Mouse (Mus musculus) monocyte, adult 2 months (primary cell): Measurements from ENCODE around the gene Phf21a.

Source experiments
- DNase-seq, 2 experiments: peaks; one replicate each; pipeline ENCODE4 v3.0.0; 2022; ENCODE audit warnings: low spot score in 2 of 2, low read depth in 1 of 2

Gene Phf21a

DNA sequence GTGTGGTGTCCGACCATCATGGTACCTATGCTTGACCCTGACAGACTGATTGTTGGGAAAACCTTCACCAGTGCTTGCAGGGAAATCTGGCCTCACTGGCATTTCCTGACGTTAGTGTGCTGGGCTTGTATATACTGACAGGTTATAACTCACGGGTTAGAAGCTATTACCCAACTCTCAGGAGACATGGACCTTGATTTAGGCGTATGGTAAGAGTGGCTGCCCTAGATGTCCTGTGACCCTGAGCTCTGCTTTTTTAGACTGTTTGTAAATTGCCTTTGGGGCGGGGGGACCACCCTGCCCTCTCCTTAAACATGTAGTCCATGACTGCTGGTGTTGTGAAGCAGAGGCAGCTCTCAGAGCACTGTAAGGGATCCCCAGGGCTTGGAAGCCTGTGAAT lies 257.8 kb downstream of the Phf21a start:
- DNase-seq: no peak

GRCm38 (mm10) chr2:92353402-92353801 lies 260.5 kb downstream of the Phf21a start:
- no peak for DNase-seq

GRCm38 (mm10) chr2:92354224-92354623 lies 261.3 kb downstream of the Phf21a start:
- no peak for DNase-seq

DNA sequence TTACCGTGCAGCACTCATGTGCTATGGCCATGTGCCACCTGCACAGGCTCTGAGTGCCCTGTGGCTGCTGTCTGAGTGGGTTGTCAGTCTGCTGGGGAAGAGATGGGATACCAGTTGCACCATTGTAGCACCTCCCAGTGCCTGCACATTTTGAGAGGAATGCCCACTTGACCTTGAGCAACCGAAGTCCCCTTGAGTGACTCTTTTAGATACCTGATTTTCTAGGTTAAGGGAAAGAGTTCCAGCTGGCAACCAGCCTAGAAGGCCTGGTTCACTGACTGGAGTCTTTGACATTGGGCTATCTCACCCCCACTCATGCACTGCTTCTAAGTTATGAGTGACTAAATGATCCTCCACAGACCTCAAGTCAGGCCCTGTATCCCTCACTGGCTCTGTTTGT lies 266.4 kb downstream of the Phf21a start:
- DNase-seq: no peak

DNA sequence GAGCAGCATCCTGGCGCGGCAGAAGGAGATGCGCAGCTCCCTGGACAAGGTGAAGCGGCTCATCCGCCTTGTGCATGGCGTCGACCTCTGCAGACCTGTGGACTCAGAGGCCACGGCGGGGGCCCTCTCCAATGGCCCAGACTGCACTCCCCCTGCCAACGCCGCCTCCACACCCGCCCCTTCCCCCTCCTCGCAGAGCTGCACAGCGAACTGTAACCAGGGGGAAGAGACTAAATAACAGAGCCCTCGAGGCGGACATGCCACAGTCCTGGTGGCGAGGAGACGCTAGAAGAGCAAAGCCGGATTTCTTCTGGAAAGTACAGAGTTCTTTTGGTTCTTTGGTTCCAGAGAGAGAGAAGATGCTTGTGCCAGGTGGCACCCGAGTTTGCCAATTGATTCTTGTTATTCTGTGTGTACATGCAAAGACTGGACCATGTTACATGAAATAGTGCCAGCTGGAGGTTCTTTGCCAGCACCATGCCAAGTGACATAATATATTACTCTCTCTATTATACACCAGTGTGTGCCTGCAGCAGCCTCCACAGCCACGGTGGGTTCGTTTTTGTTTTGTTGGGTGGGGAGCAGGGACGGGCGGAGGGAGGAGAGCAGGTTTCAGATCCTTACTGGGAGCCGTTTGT lies 267.4 kb downstream of the Phf21a start:
- no peak for DNase-seq

DNA sequence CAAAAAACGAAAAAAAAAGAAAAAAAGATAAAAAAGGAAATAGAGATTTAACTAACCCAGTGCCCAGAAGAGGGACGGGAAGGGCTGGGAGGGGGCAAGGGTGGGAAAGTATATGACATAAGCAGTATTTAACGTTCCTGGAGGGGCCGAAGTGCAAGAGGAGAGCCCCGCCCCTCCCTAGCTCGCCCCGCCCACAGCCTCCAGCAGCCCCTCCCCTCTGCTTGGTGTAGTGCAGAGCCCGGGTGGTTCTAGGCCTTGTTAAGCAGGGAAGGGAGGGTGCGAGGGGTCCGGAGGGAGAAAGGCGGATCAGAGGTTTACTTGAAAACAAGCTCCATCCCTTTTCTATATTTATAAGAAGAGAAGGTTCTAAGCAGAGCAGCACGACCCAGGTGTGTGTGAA lies 268.0 kb downstream of the Phf21a start:
- DNase-seq: no peak

GRCm38 (mm10) chr2:92361795-92362194 lies 268.9 kb downstream of the Phf21a start:
- DNase-seq: no peak

DNA sequence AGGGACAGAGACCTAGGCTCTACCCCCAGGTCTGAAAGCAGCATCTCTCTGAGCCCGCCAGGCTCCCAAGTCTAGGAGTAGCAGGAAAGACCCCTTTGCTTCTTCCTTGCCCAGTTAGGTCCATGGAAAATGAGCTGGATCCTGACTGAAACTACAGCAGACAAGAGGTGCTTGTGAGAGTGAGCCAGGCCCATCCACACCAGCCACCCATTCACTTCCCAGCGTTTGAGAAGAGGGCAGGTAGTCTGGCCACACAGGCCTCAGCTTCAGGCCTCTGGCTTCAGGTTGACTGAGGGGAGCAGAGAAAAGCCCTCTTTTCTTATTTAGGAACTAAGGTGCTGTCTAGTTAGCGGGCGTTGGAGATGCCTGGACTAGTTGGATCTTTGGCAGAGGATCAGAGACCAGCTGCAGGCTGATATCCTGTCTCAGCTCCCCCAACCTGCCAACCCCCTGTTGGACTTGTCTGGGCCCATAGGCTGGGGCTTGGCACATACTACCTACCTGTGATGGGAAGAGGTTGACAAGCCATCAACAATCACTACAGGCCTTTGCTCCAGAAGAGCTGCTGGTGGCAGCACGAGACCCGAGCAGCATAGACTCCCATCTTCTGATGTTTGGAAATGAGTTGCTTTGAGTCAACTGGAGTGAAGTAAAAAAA lies 269.8 kb downstream of the Phf21a start:
- DNase-seq: no peak

DNA sequence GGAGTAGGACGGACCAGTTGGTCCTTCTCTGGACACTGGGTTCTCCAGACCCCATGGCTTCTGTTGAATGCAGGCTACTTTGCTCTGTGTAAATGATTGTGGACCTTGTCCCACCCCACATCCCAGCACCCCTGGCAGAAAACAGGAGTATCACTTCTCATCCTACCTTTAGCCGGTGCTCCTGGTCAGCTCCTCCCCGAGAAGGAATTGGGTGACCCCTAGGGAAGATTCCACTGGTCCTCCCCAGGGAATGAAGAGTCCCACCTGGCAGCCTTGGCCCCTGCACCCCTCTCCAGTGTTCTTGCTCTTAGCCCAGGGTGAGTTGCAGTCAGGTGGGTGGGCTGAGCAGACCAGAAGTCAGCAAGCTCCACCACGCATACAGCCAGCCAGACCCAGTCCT lies 271.2 kb downstream of the Phf21a start:
- no peak for DNase-seq

GRCm38 (mm10) chr2:92365568-92365967 lies 272.7 kb downstream of the Phf21a start:
- DNase-seq: no peak

- no peak for DNase-seq
Observed at GRCm38 (mm10) chr2:92367383-92368029, 274.6 kb downstream of the Phf21a start.

DNA sequence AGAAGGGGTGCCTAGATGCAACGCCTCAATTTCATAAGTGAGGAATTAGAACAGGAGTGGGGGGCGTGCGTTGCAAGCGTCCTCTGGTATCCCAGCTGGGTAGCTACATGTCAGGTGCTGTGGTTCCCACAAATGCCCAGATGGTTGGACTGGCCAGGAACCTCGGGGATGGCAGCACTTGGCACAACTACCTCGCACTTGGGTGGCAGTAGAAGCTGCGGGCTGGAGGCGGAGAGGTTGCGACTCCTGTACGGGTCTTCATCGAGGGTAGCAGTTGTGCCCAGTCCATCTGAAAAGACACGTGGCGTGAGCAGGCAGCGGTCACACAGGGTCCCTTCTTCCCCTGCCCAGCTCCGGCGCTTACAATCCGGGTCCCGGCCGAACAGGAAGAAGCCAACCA lies 277.5 kb downstream of the Phf21a start:
- no peak for DNase-seq

- no peak for DNase-seq
Observed at GRCm38 (mm10) chr2:92370821-92371805, 278.2 kb downstream of the Phf21a start.

- no peak for DNase-seq
Observed at GRCm38 (mm10) chr2:92371971-92372690, 279.2 kb downstream of the Phf21a start.

DNA sequence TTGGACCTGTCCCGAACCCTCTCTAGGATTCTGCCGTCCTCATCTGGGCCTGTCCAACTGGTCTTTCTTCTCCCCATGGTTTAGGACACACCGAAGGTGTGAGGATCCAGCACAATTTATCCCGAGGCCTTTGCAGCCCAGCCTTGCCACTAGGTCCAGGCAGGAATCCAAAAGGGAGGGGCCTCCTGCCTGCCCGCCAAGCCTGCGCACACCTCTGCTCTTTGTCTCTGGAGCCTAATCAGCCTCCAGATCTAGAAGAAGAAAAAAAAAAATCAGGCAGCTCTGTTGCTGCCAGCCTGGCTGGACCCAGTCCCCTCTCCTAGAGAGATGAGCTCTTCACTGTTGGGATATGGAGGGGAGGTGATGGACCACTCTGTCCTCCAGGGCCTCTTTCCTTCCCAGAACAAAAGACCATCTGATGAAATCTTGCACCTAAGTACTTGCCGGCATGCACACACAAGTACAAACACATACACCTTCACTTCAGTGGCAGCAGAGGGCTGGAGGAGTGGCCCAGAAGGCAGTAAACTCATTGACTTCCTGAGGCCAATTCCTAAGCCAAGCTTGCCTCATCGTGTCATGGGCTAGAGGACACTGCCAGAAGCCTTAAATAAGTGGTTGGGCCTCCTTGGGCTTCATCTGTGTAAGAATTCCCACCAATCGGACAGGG lies 280.0 kb downstream of the Phf21a start:
- no peak for DNase-seq

GRCm38 (mm10) chr2:92373437-92373813 lies 280.5 kb downstream of the Phf21a start:
- DNase-seq: no peak

DNA sequence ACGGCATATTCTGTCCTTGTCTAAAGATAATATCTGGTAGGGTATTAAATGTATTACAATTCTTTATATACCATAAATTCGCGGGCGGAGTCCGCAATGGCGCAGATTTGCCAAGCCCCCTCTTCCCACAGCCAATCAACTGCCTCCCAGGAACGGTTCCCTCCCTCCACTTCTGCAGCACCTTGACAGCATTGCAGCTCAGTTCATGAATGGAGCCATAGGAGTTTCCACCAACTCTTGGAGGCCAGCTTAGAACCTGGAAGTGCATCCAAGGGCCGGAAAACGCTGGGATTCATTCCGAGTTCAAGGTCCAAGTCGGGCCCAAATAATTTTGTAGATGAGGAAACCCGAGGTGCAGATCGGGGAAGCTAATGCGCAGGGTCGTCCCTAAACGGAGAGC lies 281.6 kb downstream of the Phf21a start, which contains the start of the genes Pex16 and Large2:
TSS of gene Pex16 (plus strand) at position 163 of the 400 bp plus-strand sequence.
TSS of gene Large2 (minus strand) at position 356 of the 400 bp plus-strand sequence.
- no peak for DNase-seq

- DNase-seq: peak; percentile 94 to 97
Observed at GRCm38 (mm10) chr2:92375099-92375623, 282.2 kb downstream of the Phf21a start.

DNA sequence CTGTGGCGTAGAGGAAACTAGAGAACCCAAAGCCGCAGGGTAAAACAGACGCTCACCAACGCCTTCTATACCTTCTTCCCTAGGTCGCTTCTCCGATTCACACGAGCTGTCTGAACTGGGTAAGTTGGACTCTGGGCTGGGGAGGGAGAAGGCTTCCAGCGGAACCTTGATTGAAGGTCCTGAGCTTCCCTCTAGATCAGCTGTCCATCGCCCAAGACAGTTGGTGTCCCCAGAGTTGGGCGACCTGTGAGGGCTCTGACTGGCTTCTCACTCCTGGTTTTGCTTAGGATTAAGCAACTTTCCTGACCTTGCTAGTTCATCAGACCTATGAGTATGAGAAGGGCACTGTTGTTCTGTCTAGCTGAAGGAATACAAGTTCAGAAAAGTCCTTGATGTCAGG lies 282.9 kb downstream of the Phf21a start:
- no peak for DNase-seq

DNA sequence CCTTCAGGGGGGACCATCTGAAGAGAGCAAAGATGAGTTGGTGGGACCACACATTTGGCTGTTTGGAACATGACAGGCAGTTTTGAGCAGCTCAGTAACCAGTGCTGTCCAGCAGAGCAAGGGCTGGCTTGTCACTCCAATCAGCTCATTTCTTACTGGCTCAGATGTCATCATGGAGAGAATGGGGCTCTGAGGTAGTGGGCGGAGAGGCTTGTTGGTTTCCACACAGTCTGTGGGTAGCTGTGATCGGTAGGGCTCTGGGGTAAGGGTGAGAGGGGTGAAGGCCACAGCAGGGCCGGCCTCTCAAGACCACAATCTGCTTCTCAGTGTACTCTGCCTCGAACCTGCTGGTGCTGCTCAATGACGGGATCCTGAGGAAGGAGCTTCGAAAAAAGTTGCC lies 283.4 kb downstream of the Phf21a start:
- DNase-seq: no peak
